Mouse (Mus musculus) layer of hippocampus, adult 2 months (tissue): ENCODE results near the gene Cacng3. TPM values are rescaled to one million over a fixed set of nuclear protein-coding genes. Genes with fewer than 3 reads are reported as not detected.

ENCODE experiments used
- DNase-seq, 2 experiments: peaks; one replicate each; pipeline ENCODE4 v3.0.0; 2022; ENCODE audit warnings: low spot score in 2 of 2
- H3K27ac ChIP-seq: fragments of 200-600 bp; 2 replicates; pipeline ENCODE4 v1.8.1; 2022
- H3K4me3 ChIP-seq: fragments of 200-600 bp; 2 replicates; pipeline ENCODE4 v1.8.1; 2022; ENCODE audit warnings: mild to moderate bottlenecking
- CTCF ChIP-seq: fragments of 200-600 bp; conservative IDR thresholded peaks from 2 replicates; pipeline ENCODE4 v1.8.1; 2022; ENCODE audit warnings: antibody characterized with exemption, mild to moderate bottlenecking, moderate library complexity
- total RNA-seq, 2 experiments: library from RNA; stranded (reverse); gene quantifications; 2 replicates each; pipeline ENCODE4 v1.2.3; 2021

The Cacng3 gene
- total RNA-seq, 2 experiments from 2014 or later = 60.3 to 60.7 TPM

DNA sequence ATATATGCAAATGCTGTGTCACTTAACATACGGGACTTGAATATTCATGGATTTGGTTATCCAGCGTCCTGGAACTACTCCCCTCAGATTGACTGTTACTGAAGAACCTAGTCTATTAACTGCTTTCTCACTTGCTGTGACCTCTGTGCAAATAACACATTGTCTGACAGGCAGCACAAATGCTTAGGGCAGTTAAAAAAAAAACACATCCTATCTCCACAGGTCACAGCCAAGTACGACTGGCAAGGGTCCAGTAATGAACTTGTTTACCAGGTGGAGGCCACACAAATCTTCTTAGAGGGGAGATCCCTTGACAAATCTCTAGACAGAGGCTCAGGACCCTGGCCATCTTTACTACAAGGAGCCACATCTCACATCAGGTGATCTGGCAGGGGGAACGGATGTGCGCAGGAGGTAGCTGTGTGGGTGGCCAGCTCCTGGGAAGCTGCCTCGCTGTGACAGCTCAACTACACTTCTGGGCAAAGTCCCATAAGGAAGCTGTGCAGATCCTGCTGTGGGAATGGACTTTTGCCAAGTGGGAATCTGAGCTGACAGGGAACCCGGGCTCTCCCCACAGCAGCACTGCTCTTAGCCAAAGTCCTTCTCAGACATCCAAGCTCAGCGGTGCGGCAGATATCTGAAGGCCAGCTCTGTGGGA, 133.7 kb downstream of the Cacng3 start:
- TF ChIP-seq CTCF = no peak
- Histone ChIP-seq H3K4me3 (no peak overlapping the region), H3K27ac (no peak overlapping the region)
- DNase-seq = no peak

GRCm38 (mm10) chr7:122806531-122806930, 136.2 kb downstream of the Cacng3 start:
- no peak overlapping the region for H3K4me3 ChIP-seq
- TF ChIP-seq CTCF = no peak
- DNase-seq = no peak
- no peak overlapping the region for H3K27ac ChIP-seq

DNA sequence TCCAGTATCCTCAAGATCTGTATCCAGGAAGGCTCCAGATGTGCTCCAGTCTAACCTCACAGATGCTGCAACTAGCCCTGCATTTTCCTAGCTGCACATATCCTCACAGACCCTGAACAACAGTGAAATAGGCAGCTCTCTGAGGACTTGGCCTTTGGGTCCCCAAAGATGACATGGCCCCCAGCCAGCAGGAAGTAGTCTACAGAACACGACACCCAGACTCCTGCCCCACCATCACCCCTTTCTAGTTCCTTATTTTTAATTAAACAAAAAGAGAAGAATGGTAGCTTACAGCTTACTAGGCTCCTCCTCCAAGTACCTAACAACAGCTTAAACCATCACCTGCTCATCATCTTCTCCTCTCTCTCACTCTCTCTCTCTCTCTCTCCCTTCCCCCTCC, 143.4 kb downstream of the Cacng3 start:
- TF ChIP-seq CTCF = no peak
- no peak for DNase-seq
- Histone ChIP-seq H3K4me3 (no peak overlapping the region), H3K27ac (no peak overlapping the region)

DNA sequence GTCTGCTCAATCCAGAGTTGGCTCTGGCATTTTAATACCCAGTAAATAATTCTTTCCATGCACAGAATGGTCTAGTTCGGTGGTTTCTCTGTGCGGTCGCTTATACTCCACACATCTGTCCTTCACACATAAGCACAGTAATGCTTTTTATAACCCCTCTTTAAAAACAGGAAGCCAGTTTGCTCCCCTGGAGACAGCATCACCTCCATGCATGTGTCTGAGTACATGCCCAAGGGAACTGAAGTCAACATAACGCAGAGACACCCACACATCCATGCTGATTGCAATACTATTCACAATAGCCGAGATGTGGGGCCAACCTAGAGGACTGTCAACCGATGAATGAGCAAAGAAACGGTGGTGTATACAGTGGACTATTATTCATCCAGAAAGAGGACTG, 147.3 kb downstream of the Cacng3 start:
- Histone ChIP-seq H3K27ac (no peak overlapping the region), H3K4me3 (no peak overlapping the region)
- DNase-seq = no peak
- TF ChIP-seq CTCF = no peak
